Mouse (Mus musculus): ENCODE measurements around the gene Tmem184b. TPM values are rescaled to one million over a fixed set of nuclear protein-coding genes. Genes with fewer than 3 reads are reported as not detected.

Tmem184b gene
- total RNA-seq, 2 experiments from 2014 or later = 42.0 to 47.5 TPM

Small RNAs within 50 kb of the gene (microRNA-seq; reads per million reads assigned to microRNA genes)
- gene Mir1943 = 0.64 to 0.75 reads per million in 2 experiments

Other genes starting within 250 kb of the Tmem184b start
- 1 to 10 TPM; 7.6 to 8.1 TPM for gene Sox10, start 238.3 kb downstream of the Tmem184b start, total RNA-seq (2021)
- gene Pick1, start 174.4 kb downstream of the Tmem184b start, total RNA-seq (2021) = 10 to 100 TPM; 21.4 to 24.8 TPM
- under 1 TPM; 0.45 to 0.54 TPM for gene Gm49486, start 174.2 kb downstream of the Tmem184b start, total RNA-seq (2021)
- under 1 TPM in 1 of 2 experiments, not detected in 1; 0.14 TPM for gene Slc16a8, start 148.8 kb downstream of the Tmem184b start, total RNA-seq (2021)
- gene Baiap2l2, start 118.0 kb downstream of the Tmem184b start, total RNA-seq (2021) = 1 to 10 TPM; 3.1 to 3.6 TPM
- 1 to 10 TPM; 9.2 to 9.8 TPM for gene Pla2g6, start 75.2 kb downstream of the Tmem184b start, total RNA-seq (2021)
- 1 to 10 TPM; 2.0 to 2.6 TPM for gene Maff, start 56.9 kb downstream of the Tmem184b start, total RNA-seq (2021)
- gene Csnk1e, start 52.0 kb upstream of the Tmem184b start, total RNA-seq (2021) = 10 to 100 TPM; 55.5 to 60.8 TPM
- under 1 TPM; 0.26 to 0.27 TPM for gene Kcnj4, start 101.7 kb upstream of the Tmem184b start, total RNA-seq (2021)
- gene Kdelr3, start 112.8 kb upstream of the Tmem184b start, total RNA-seq (2021) = 10 to 100 TPM; 29.9 to 38.0 TPM
- 100 to 1,000 TPM in 1 of 2 experiments, 10 to 100 TPM in 1; 94.8 to 163 TPM for gene Ddx17, start 143.2 kb upstream of the Tmem184b start, total RNA-seq (2021)
- 1 to 10 TPM in 1 of 2 experiments, under 1 TPM in 1; 0.40 to 1.0 TPM for gene Dmc1, start 201.5 kb upstream of the Tmem184b start, total RNA-seq (2021)